Mouse (Mus musculus) embryonic facial prominence, embryonic 11.5 days (tissue): ENCODE results near the gene Smco3. TPM values are rescaled to one million over a fixed set of nuclear protein-coding genes. Genes with fewer than 3 reads are reported as not detected.
A peak's percentile ranks its signal among the peaks of the same experiment; 100 is the strongest.

Source experiments
- ATAC-seq: fragments of 200-750 bp; cut with Nextera tagmentation; replicated peaks from 2 replicates; pipeline ENCODE4 v1.8.0; 2017; ENCODE audit warnings: low read depth; ENCODE audit not compliant: insufficient number of reproducible peaks, low FRiP score, low TSS enrichment
- DNase-seq: peaks from one replicate; pipeline ENCODE4 v3.0.0-alpha.2; 2015; ENCODE audit warnings: low spot score
- H3K27ac ChIP-seq: fragments of 300-500 bp; sonication (generic); replicated peaks from 2 replicates; pipeline ENCODE4 v1.5.1; 2014; ENCODE audit warnings: mild to moderate bottlenecking, low read depth, low read length, control low read depth
- H3K27me3 ChIP-seq: fragments of 300-500 bp; sonication (generic); 2 replicates; pipeline ENCODE4 v1.6.1; 2014; ENCODE audit warnings: mild to moderate bottlenecking, low read length, moderate library complexity, mixed read lengths; ENCODE audit not compliant: control insufficient read depth, insufficient read depth
- H3K36me3 ChIP-seq: fragments of 300-500 bp; sonication (generic); replicated peaks from 2 replicates; pipeline ENCODE4 v1.6.1; 2014; ENCODE audit warnings: low read depth, mild to moderate bottlenecking, low read length, moderate library complexity, mixed read lengths; ENCODE audit not compliant: control insufficient read depth, insufficient read depth
- H3K4me1 ChIP-seq: fragments of 300-500 bp; sonication (generic); 2 replicates; pipeline ENCODE4 v1.6.1; 2014; ENCODE audit warnings: low read length, mixed read lengths; ENCODE audit not compliant: control insufficient read depth, insufficient read depth
- H3K4me2 ChIP-seq: fragments of 300-500 bp; sonication (generic); 2 replicates; pipeline ENCODE4 v1.6.1; 2014; ENCODE audit warnings: low read depth, mild to moderate bottlenecking, control low read depth, low read length, moderate library complexity
- H3K4me3 ChIP-seq: fragments of 300-500 bp; sonication (generic); 2 replicates; pipeline ENCODE4 v1.5.1; 2014; ENCODE audit warnings: low read depth, low read length, control low read depth
- H3K9ac ChIP-seq: fragments of 300-500 bp; sonication (generic); replicated peaks from 2 replicates; pipeline ENCODE4 v1.6.1; 2014; ENCODE audit warnings: mild to moderate bottlenecking, control low read depth, low read length
- H3K9me3 ChIP-seq: fragments of 300-500 bp; sonication (generic); replicated peaks from 2 replicates; pipeline ENCODE4 v1.6.1; 2016; ENCODE audit warnings: mild to moderate bottlenecking, low read length, inconsistent platforms, mixed read lengths; ENCODE audit not compliant: control insufficient read depth
- WGBS: fragments of 180-500 bp; shearing (Covaris S2); extraction: QIAGEN DNeasy Blood & Tissue Kit; methylation state at CpG from one replicate; pipeline ENCODE4 v1.1.7; 2014; 5-methylcytosine and 5-hydroxymethylcytosine counted together
- polyA plus RNA-seq: library from polyadenylated mRNA; unstranded; fragments of >200 nt; fragmentation: Nextera tagmentation; extraction: Ambion mirVana; gene quantifications from 2 replicates; pipeline ENCODE4 v1.2.1, GENCODE M21; 2014

Smco3 gene
- polyA plus RNA-seq, 1 experiment from 2014 or later = 0.74 TPM

GRCm38 (mm10) chr6:136793831-136794525 is 41.3 kb downstream of the Smco3 start:
- no peaks in the 10 kb centered on the region for H3K36me3 ChIP-seq
- 2% methylated on average over 22 of the region's 24 CpGs for WGBS
- H3K4me1 ChIP-seq = no peaks in the 10 kb centered on the region
- H3K9me3 ChIP-seq = no peaks in the 10 kb centered on the region
- peak overlapping the region; percentile 36 for H3K4me3 ChIP-seq
- H3K27ac ChIP-seq = no peak overlapping the region
- H3K27me3 ChIP-seq = no peaks in the 10 kb centered on the region; the same call in 1 of the 2 replicates
- peak overlapping the region; percentile 37; the same call in 1 of the 2 replicates for H3K9ac ChIP-seq
- H3K4me2 ChIP-seq = peak overlapping the region; percentile 64
- ATAC-seq (no peak), DNase-seq (peak; percentile 22)

- WGBS = 24% methylated on average over 16 of the region's 16 CpGs
- DNase-seq (no peak), ATAC-seq (no peak)
- no peaks in the 10 kb centered on the region; the same call in 1 of the 2 replicates for H3K27me3 ChIP-seq
- H3K9ac ChIP-seq = no peak overlapping the region
- H3K36me3 ChIP-seq = no peaks in the 10 kb centered on the region
- H3K4me1 ChIP-seq = no peaks in the 10 kb centered on the region
- H3K27ac ChIP-seq = no peak overlapping the region
- peak overlapping the region; percentile 64; the same call in 1 of the 2 replicates for H3K4me2 ChIP-seq
- H3K9me3 ChIP-seq = no peaks in the 10 kb centered on the region
- no peak overlapping the region for H3K4me3 ChIP-seq
Measured at GRCm38 (mm10) chr6:136792884-136793758, 42.1 kb downstream of the Smco3 start.

- WGBS = 76% methylated on average over 5 of the region's 5 CpGs
- ATAC-seq = no peak
- Histone ChIP-seq H3K36me3 (no peaks in the 10 kb centered on the region), H3K9me3 (no peaks in the 10 kb centered on the region), H3K9ac (no peak overlapping the region), H3K27me3 (no peaks in the 10 kb centered on the region; the same call in 1 of the 2 replicates), H3K4me3 (no peak overlapping the region), H3K27ac (no peak overlapping the region), H3K4me2 (no peak overlapping the region), H3K4me1 (no peaks in the 10 kb centered on the region)
- DNase-seq = no peak
Measured at GRCm38 (mm10) chr6:136789391-136789971, 45.8 kb downstream of the Smco3 start.

- Histone ChIP-seq H3K4me2 (no peak overlapping the region), H3K27ac (no peak overlapping the region), H3K4me1 (no peaks in the 10 kb centered on the region), H3K36me3 (no peaks in the 10 kb centered on the region), H3K9ac (no peak overlapping the region), H3K27me3 (no peaks in the 10 kb centered on the region), H3K9me3 (no peaks in the 10 kb centered on the region), H3K4me3 (no peak overlapping the region)
- ATAC-seq (no peak), DNase-seq (no peak)
- 75% methylated on average over 9 of the region's 9 CpGs for WGBS
Measured at GRCm38 (mm10) chr6:136782761-136783160, 52.5 kb downstream of the Smco3 start.

- no peaks in the 10 kb centered on the region for H3K27me3 ChIP-seq
- ATAC-seq = no peak
- WGBS = 86% methylated on average over 12 of the region's 12 CpGs
- H3K9me3 ChIP-seq = no peaks in the 10 kb centered on the region
- H3K27ac ChIP-seq = no peak overlapping the region
- H3K36me3 ChIP-seq = no peaks in the 10 kb centered on the region
- no peak overlapping the region for H3K4me2 ChIP-seq
- no peaks in the 10 kb centered on the region for H3K4me1 ChIP-seq
- no peak overlapping the region for H3K4me3 ChIP-seq
- H3K9ac ChIP-seq = no peak overlapping the region
- no peak for DNase-seq
Measured at GRCm38 (mm10) chr6:136782146-136782545, 53.1 kb downstream of the Smco3 start.

- Histone ChIP-seq H3K9ac (no peak within 1 kb of the TSS), H3K27me3 (no peaks in the 10 kb centered on the region), H3K36me3 (no peaks in the 10 kb centered on the region), H3K9me3 (no peaks in the 10 kb centered on the region), H3K27ac (no peak within 1 kb of the TSS), H3K4me2 (no peak within 1 kb of the TSS), H3K4me1 (no peaks in the 10 kb centered on the region), H3K4me3 (no peak within 1 kb of the TSS)
- no peak for DNase-seq
- ATAC-seq = no peak
- WGBS = 81% methylated on average over 20 of the region's 20 CpGs
Measured at GRCm38 (mm10) chr6:136781377-136781986, 53.8 kb downstream of the Smco3 start, which contains the start of gene Gucy2c. Gene Gucy2c, minus strand, starts transcription at chr6:136781765.
